Mouse (Mus musculus) B cell, adult 2 months (primary cell): ENCODE results near the gene Cnpy2.
A peak's percentile ranks its signal among the peaks of the same experiment; 100 is the strongest.
"Not testable (repeated sequence)": the region's sequence is repeated elsewhere in the genome, so short reads cannot be mapped to it uniquely, and the experiment has no call there.

Experiments
- DNase-seq, 2 experiments: peaks; one replicate each; pipeline ENCODE4 v3.0.0; 2022

The Cnpy2 gene

GRCm38 (mm10) chr10:128322141-128323108 is at the start of gene Cnpy2:
Cnpy2 (plus strand) TSS chr10:128322459.
- peak; percentile 82 to 83 for DNase-seq

GRCm38 (mm10) chr10:128272819-128273439 is 49.3 kb upstream of the Cnpy2 start:
- not testable (repeated sequence) for DNase-seq

GRCm38 (mm10) chr10:128275374-128275773 is 46.9 kb upstream of the Cnpy2 start:
- not testable (repeated sequence) for DNase-seq

- no peak for DNase-seq
Observed at GRCm38 (mm10) chr10:128278158-128278557, 44.1 kb upstream of the Cnpy2 start.

GRCm38 (mm10) chr10:128280943-128281342 is 41.3 kb upstream of the Cnpy2 start:
- DNase-seq = no peak

GRCm38 (mm10) chr10:128281682-128282081 is 40.6 kb upstream of the Cnpy2 start:
- no peak for DNase-seq

- DNase-seq = no peak
Observed at GRCm38 (mm10) chr10:128282886-128283450, 39.3 kb upstream of the Cnpy2 start.

GRCm38 (mm10) chr10:128283604-128284579 is 38.4 kb upstream of the Cnpy2 start:
- DNase-seq = peak; percentile 84

GRCm38 (mm10) chr10:128290594-128290993 is 31.7 kb upstream of the Cnpy2 start:
- not testable (repeated sequence) for DNase-seq

GRCm38 (mm10) chr10:128296370-128297090 is 25.7 kb upstream of the Cnpy2 start:
- DNase-seq = no peak

GRCm38 (mm10) chr10:128297221-128297620 is 25.0 kb upstream of the Cnpy2 start:
- DNase-seq = no peak

GRCm38 (mm10) chr10:128297622-128298021 is 24.6 kb upstream of the Cnpy2 start:
- no peak for DNase-seq

- no peak for DNase-seq
Observed at GRCm38 (mm10) chr10:128298243-128298642, 24.0 kb upstream of the Cnpy2 start.

GRCm38 (mm10) chr10:128298702-128299171 is 23.5 kb upstream of the Cnpy2 start, which contains the start of gene Il23a:
Il23a (minus strand) TSS chr10:128298752.
- no peak for DNase-seq

- DNase-seq = no peak
Observed at GRCm38 (mm10) chr10:128302357-128302756, 19.9 kb upstream of the Cnpy2 start.

GRCm38 (mm10) chr10:128302785-128303125 is 19.5 kb upstream of the Cnpy2 start:
- no peak for DNase-seq

- DNase-seq = peak; percentile 98 to 99
Observed at GRCm38 (mm10) chr10:128303126-128304021, 18.9 kb upstream of the Cnpy2 start, which contains the start of gene Pan2. Pan2 (plus strand) TSS chr10:128303335.

- DNase-seq = no peak
Observed at GRCm38 (mm10) chr10:128309654-128310053, 12.6 kb upstream of the Cnpy2 start.

- no peak for DNase-seq
Observed at GRCm38 (mm10) chr10:128310177-128310576, 12.1 kb upstream of the Cnpy2 start.

GRCm38 (mm10) chr10:128310902-128311301 is 11.4 kb upstream of the Cnpy2 start:
- DNase-seq = no peak
